Mouse (Mus musculus) gastrocnemius, adult 2 months (tissue): ENCODE data around the gene Stat6. TPM values are rescaled to one million over a fixed set of nuclear protein-coding genes. Genes with fewer than 3 reads are reported as not detected.

Experiments used
- DNase-seq: peaks from one replicate; pipeline ENCODE4 v3.0.0; 2022
- H3K27ac ChIP-seq: fragments of 200-600 bp; 2 replicates; pipeline ENCODE4 v1.8.1; 2022; ENCODE audit warnings: mild to moderate bottlenecking
- H3K4me3 ChIP-seq: fragments of 200-600 bp; 2 replicates; pipeline ENCODE4 v1.8.1; 2022; ENCODE audit warnings: mild to moderate bottlenecking, moderate library complexity
- CTCF ChIP-seq: fragments of 200-600 bp; IDR thresholded peaks from 2 replicates; pipeline ENCODE4 v1.8.1; 2022; ENCODE audit warnings: antibody characterized with exemption, mild to moderate bottlenecking, moderate library complexity
- intact Hi-C: fragments of 180-260 bp; cut with DNase I; formaldehyde crosslinking; loops from one replicate; pipeline ENCODE4 v1.15.1; 2025
- long read RNA-seq, 2 experiments: library from polyadenylated mRNA; stranded (forward); transcript quantifications; one replicate each; pipeline ENCODE4 v2.0.0; 2021
- total RNA-seq, 2 experiments: library from RNA; stranded (reverse); gene quantifications; 2 replicates each; pipeline ENCODE4 v1.2.3; 2021

Stat6 gene
- total RNA-seq, result 10 to 100 TPM; 17.1 to 18.9 TPM
- long read RNA-seq, experiment 1, transcript Stat6-201 (22 exons, 3,775 nt), result major isoform, 39 of 47 reads
- long read RNA-seq, experiment 1, partial matches to known transcripts, result 3 of 47 reads
- long read RNA-seq, experiment 1, other reads (novel, unspliced or antisense), result 5 of 47 reads
- long read RNA-seq, experiment 2, transcript Stat6-201 (22 exons, 3,775 nt), result major isoform, 37 of 45 reads
- long read RNA-seq, experiment 2, partial matches to known transcripts, result 5 of 45 reads
- long read RNA-seq, experiment 2, other reads (novel, unspliced or antisense), result 3 of 45 reads

DNA sequence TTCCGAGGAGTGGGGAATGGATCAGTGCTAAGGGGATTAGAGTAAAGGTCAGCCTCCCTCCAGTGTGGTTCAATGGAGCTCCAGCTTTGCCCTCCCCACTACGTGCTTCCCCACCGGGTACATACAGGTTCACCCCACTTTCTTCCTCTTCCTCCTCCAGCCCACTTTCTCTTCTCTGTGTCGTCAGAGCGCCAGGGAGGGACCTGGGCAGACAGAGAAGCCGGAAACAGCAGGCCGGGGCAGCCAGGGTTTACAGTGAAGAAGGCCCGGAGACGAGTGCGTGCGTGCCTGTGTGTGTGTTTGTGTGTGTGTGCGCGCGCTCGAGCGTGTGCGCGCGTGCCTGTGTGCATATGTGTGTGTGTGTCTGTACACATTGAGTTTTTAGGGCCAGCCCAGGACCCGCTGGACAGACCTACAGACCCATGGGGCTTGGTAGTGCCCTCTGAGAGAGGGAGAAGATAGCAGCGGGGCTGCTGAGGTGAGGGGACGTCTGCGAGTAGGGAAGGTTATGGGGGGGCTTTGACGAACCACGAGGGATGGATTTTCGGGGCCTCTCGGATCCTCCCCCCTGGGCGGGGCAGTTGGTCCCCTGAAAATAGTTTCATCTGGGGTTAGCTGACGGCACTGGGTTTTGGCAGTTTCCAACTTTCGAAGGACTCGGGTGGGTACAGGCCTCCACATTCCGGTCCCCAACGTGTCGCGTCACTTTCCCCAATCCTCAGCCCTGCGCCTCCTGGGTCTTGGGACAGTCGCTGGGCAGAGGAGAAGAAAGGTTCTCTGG, at the start of gene Stat6:
Gene Stat6 (plus strand): TSS at position 215 of the 781 bp plus-strand sequence.
- TF ChIP-seq CTCF, result no peak
- intact Hi-C loops, result loop anchor here (5.0 kb wide), 1 partner anchor 94 kb away; the partner anchor contains the start of gene Zbtb39
- DNase-seq, result peak; percentile 83
- peak within 1 kb of the TSS; percentile 92 for H3K4me3 ChIP-seq
- H3K27ac ChIP-seq, result peak within 1 kb of the TSS; percentile 98

DNA sequence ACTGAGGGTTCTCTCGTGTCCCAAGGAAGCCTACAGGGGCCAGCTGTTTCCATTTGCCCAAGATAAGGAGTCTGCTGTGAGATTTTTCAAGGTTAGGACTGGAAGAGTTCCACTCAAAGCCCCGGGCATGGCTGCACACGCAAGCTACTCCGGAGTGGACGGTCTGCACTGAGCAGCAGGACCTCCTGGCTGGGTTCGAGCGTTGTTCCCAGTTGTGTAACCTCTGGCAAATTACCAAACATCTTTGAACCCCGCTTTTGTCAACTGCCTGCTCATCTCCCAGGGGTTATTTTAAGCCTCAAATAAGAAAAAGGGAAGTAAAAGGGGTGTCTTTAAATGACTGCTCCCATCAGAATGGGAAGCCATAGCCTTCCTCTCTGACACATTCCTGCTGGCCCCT, 48.4 kb upstream of the Stat6 start:
- TF ChIP-seq CTCF, result no peak
- Histone ChIP-seq H3K4me3 (no peak overlapping the region), H3K27ac (peak overlapping the region; percentile 82; the same call in 1 of the 2 replicates)
- intact Hi-C loops, result no loop called here
- no peak for DNase-seq

DNA sequence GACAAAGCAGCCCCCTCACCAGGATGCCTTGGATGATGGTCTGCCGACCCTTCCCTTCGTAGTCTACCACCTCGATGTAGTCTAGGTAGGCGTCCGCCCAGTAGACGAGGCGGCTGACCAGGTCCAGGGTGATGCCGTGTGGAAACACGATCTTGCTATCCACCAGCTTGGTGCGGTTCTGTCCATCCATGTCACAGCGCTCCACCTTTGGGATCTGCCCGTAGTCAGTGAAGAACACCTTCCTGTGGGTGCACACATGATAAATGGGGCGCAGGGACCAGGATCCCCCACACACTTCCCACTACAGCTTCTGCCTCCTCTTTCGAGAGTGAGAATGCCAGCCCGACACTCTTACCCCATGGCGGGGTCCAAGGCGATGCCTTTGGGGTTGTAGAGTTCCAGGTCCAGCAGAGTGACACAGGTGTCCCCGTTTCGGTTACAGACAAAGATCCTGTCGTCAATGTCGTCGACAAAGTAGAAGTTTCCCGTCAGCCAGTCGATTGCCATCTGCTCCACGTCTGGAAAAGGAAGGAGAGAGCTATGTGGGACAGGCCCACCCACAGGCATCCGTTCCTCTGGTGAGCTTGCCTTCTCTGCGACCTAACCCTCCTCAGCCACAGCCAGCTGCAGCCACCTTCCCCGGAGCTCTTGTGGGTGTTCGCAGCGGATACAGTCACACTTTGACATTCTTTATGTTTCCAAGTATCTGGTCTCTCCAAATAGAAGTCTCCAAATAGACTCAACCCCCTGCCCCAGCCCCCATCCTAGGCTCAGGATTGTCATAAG, 47.7 kb upstream of the Stat6 start:
- TF ChIP-seq CTCF, result no peak

DNA sequence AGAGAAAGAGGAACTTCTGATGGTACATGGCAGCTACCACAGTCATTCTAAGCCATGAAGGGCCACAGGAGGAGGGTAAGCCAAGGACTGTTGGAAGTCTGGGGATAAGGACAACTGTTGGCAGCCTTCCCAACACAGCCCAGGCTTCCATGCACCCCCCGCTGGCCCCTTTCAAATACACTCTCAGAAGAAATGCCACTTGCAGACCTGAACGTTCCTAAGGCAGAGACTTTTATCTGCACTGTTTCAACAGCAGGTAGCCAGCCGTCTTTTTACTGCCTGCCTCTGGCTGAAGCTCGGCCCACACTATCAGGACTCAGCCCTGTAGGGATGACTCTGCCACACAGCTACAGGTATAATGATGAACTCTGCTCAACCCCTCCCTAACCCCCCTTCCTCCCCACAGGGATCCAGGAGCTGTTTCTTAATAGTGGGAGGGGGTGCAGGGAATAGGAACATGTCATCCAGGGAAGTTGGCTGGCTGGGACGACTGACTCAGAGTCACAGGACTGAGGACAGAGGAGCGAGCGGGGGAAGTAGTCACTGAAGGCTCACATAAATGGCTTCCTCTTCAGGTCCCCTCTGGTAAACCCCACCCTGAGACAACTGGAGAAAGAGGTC, 46.4 kb upstream of the Stat6 start:
- DNase-seq, result peak; percentile 66
- peak overlapping the region; percentile 82 for H3K27ac ChIP-seq
- H3K4me3 ChIP-seq, result no peak overlapping the region
- TF ChIP-seq CTCF, result no peak
- intact Hi-C loops, result no loop called here

More for the DNA sequence above, 47.7 kb upstream of the Stat6 start:
- no peak overlapping the region for H3K4me3 ChIP-seq
- H3K27ac ChIP-seq, result peak overlapping the region; percentile 82
- no peak for DNase-seq
- intact Hi-C loops, result no loop called here

DNA sequence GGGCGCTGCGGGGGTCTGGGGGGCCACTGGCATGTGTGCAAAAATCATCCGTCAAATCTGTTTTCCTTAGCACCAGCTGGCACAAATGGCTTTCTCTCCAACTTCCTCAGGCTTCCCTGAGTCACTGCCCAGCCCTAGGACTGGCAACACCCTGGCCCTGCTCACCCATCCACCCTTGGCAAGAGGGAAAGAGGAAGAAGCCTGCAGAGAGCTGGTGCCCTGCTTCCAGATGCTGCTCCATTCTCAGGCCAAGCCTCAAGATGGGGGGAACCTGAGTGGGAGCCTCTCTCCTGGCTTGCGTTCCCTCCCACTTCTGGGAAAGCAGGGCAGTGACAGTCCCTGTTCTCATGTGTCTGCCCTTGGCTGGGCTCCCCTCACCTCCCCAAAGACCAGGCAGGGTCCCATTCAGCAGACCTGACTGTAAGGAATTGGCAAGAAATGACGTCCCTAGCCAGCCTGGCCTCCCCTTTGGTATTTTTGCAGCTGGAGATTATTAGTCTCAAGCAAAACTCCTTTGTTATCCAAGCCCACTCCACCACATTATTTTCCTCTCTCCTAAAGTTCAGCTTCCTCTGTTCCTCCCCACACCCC, 45.4 kb upstream of the Stat6 start:
- no peak for TF ChIP-seq CTCF
- DNase-seq, result peak; percentile 61
- no peak overlapping the region for H3K4me3 ChIP-seq
- H3K27ac ChIP-seq, result peak overlapping the region; percentile 82
- intact Hi-C loops, result no loop called here

DNA sequence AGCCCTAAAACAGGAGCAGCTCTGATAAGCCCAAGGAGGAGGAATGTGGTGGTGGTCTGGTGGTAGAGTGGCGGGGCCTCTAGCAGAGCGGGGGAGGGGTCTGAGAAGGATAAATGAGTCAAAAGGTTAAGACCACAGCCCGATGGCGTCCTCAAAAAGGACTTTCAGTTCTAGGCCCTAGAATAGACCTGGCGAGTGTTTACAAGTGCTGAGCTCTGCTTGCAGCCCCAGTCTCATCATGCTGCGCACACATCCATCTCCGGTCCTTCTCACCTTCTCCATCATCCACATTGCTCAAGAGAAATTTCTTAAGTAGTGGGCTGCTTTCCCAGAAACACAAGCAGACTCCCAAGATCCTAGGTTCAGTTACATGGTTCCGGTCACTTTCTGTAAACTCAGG, 44.2 kb upstream of the Stat6 start:
- no peak for TF ChIP-seq CTCF
- intact Hi-C loops, result no loop called here
- H3K27ac ChIP-seq, result peak overlapping the region; percentile 82
- DNase-seq, result no peak
- no peak overlapping the region for H3K4me3 ChIP-seq

DNA sequence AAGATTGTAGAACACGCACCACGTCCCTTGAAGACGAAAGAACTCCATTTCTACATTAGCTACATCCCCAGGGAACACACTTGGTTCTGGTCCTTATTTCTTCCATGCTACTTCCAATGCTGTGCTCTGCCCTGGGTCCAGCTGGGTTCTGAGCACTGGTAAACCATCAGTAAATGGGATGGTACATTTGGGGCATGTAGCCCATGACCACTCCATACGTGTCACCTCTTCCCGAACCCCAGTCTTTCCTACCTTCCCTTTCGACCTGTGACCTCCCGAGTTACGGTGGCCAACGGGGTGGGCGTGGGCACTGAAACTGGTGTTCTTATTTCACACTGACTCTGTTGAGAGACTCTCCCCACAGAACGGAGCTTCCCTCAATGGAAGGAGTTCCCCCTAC, 43.5 kb upstream of the Stat6 start:
- no peak for DNase-seq
- Histone ChIP-seq H3K27ac (peak overlapping the region; percentile 80), H3K4me3 (peak overlapping the region; percentile 17)
- intact Hi-C loops, result no loop called here
- no peak for TF ChIP-seq CTCF

DNA sequence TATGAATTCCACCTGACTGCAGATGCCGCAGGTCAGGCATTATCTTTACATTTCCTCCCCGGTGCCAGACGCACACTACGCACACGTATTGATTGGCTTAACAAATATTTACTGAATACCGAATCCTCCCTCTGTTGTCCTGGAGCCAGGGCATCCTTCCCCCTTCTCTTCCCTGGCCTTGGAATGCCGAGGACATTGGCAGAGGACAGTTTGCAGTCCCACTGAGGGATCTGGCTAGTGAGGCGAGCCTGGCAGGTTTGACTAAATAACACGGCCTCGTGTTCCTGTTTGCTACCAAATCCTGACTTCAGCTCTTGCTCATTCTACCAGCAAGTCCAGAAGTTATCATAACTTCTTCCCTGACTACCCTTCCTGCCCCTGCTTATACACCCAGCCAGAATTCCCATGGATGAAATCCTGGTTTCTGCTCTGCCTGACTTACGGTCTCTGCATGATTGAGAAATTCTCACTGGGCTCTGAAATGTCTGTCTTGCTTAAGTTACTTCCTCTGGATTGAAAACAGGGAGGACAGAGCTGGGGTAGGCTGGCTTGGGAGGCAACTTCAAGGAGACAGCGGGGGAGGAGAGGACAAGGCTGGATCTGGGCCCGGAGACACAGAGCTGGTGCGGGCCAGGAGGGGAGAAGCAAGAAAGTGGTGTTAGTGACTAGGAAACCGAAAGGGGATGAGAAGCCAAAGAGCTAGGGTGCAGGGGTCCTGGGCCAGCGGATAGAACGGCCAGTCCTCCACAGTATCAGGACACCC, 42.8 kb upstream of the Stat6 start:
- no peak for TF ChIP-seq CTCF
- peak overlapping the region; percentile 80 for H3K27ac ChIP-seq
- peak; percentile 87 for DNase-seq
- intact Hi-C loops, result no loop called here
- peak overlapping the region; percentile 30 for H3K4me3 ChIP-seq

DNA sequence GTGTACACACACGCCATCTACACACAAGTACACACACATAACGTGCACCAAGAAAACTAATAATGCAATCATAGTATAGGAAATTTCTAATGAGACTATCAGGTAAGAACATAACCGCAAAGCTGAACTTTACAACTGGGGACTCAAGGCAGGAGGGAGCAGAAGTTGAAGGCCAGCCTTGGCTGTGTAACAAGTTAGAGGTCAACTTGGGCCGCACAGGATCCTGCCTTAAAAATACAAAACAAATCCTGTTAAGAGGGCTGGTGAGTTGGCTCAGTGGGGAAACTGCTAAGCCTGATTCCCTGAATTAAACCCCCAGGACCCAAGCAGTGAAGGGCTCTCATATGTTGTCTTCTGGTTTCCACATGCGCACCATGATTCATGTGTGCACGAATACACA, 40.6 kb upstream of the Stat6 start:
- no peak overlapping the region for H3K4me3 ChIP-seq
- DNase-seq, result no peak
- H3K27ac ChIP-seq, result peak overlapping the region; percentile 80
- TF ChIP-seq CTCF, result no peak
- intact Hi-C loops, result no loop called here

DNA sequence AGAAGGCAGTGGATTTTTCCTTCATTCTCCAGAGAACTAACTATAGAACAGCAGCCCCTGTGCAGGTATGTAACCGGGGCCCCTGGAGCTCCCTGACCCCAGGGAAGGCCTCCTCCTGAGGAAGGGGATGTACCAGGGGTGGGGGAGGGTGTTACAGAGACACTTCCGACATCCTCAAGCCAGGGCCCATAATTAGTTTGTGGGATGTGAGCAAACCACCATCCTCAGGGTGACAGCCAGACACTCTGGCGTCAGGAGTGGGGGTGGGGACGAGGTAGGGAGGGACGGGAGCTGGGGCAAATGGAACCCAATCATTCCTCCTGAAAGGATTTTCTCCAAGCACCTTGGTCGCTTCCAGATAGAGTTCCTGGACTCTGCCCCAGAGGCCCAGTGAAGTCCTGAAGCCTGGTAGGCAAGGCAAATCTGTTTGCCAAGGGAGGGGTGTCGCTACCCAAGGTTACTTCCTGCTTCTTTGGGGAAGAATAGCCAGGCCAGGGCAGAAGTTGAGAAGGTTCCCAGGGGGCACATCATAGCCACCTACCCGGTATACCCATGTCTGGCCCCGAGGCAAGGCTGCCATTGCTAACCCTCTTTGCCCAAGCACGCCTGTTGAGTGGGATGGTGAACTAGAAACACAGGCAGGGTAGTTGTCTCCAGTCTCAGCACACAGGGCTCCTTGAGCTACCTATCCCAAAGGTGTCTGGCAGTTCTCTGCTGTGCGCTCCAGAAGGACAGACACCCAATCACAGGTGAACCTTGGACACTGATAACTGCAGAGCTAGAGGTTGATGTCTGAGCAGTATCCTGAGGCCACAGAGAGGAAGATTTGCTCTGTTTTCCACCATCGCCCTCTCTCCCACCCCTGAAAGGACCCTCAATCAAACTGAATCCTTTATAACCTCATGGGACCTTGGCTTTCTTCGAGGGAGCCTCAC, 39.1 kb upstream of the Stat6 start:
- peak overlapping the region; percentile 61 for H3K27ac ChIP-seq
- no peak overlapping the region for H3K4me3 ChIP-seq
- TF ChIP-seq CTCF, result no peak
- intact Hi-C loops, result no loop called here
- no peak for DNase-seq
